Mouse (Mus musculus): ENCODE measurements around the gene Neurog2. TPM values are rescaled to one million over a fixed set of nuclear protein-coding genes. Genes with fewer than 3 reads are reported as not detected.
A peak's percentile ranks its signal among the peaks of the same experiment; 100 is the strongest.

Gene Neurog2
- not detected in 2 replicates for polyA plus RNA-seq (2015; fragmentation: Nextera tagmentation; extraction: Ambion mirVana)

DNA sequence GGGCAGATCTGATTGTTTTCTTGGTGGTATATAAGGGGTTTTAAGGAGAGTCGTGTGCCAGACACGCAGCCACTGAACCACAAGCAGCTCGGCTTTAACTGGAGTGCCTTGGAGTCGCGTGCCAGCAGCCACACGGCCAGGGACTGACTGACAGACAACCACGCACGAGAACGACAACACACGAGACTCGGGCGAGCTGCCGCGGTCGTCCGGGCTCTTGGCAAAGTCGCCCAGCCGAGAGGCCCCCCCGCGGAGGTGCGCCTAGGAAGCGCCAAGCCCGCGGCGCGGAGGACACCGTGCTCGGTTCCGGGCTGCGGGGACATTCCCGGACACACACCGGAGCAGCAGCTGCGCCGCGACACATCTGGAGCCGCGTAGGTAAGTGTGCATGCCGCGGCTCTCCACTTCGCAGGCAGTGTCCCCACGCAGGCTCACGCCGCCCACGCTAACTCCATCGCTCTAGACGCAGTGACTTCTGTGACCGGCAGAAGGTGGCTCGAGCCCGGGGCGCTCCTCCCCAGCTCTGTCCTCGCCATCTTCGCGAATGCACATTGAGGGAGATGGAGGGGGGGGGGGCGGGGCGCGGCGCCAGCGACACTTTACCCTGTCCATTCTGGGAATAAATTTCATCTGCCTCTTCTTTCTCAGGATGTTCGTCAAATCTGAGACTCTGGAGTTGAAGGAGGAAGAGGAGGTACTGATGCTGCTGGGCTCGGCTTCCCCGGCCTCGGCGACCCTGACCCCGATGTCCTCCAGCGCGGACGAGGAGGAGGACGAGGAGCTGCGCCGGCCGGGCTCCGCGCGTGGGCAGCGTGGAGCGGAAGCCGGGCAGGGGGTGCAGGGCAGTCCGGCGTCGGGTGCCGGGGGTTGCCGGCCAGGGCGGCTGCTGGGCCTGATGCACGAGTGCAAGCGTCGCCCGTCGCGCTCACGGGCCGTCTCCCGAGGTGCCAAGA is at the start of gene Neurog2:
Gene Neurog2 (plus strand): TSS at position 56 of the 953 bp plus-strand sequence.
- Histone ChIP-seq H3K27me3 (peaks cover 91% of the 10 kb centered on the region), H3K27ac (no peak within 1 kb of the TSS), H3K9ac (no peak within 1 kb of the TSS), H3K4me3 (peak within 1 kb of the TSS; percentile 41), H3K4me2 (peak within 1 kb of the TSS; percentile 88), H3K9me3 (no peaks in the 10 kb centered on the region), H3K36me3 (no peaks in the 10 kb centered on the region), H3K4me1 (peaks cover 31% of the 10 kb centered on the region)
- WGBS = under 1% methylated on average over 91 of the region's 92 CpGs
- no peak; the same call in 1 of the 2 replicates for ATAC-seq (ENCODE audit: insufficient number of reproducible peaks, low FRiP score, low TSS enrichment, low read depth)

GRCm38 (mm10) chr3:127597136-127597535 is 35.8 kb upstream of the Neurog2 start:
- Histone ChIP-seq H3K27ac (no peak overlapping the region), H3K36me3 (peaks cover 16% of the 10 kb centered on the region), H3K4me3 (no peak overlapping the region), H3K9me3 (no peaks in the 10 kb centered on the region), H3K27me3 (no peaks in the 10 kb centered on the region), H3K4me1 (no peaks in the 10 kb centered on the region), H3K9ac (no peak overlapping the region), H3K4me2 (no peak overlapping the region)
- no peak for ATAC-seq (ENCODE audit: insufficient number of reproducible peaks, low FRiP score, low TSS enrichment, low read depth)
- WGBS = 83% methylated on average over 1 of the region's 1 CpGs

- Histone ChIP-seq H3K27me3 (no peaks in the 10 kb centered on the region), H3K27ac (no peak overlapping the region), H3K4me2 (no peak overlapping the region), H3K36me3 (peaks cover 30% of the 10 kb centered on the region), H3K9ac (no peak overlapping the region), H3K4me1 (no peaks in the 10 kb centered on the region), H3K9me3 (no peaks in the 10 kb centered on the region), H3K4me3 (no peak overlapping the region)
- WGBS = 92% methylated on average over 2 of the region's 2 CpGs
- ATAC-seq (ENCODE audit: insufficient number of reproducible peaks, low FRiP score, low TSS enrichment, low read depth) = no peak
Observed at GRCm38 (mm10) chr3:127608109-127608508, 24.8 kb upstream of the Neurog2 start.

DNA sequence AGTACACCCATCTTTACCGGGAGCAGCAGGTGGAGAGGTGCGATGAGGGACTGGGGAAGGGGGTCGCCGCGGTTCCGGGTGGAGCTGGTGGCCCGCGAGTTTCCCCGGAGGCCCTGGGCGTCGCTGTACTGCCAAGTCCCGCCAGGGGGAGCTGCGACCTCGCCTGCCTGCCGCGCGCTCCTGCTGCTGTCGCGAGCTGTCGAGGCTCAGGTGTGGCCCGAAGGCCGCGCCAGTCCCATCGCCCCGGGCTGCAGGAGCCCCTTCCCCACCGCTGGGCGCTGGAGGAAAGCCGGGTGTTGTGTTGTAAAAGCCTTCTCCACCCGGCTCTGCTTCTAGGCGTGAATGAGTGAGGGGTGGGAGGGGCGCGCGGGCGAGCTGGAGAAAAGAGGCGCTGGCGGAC is 7.6 kb upstream of the Neurog2 start:
- Histone ChIP-seq H3K4me2 (peak overlapping the region; percentile 75), H3K4me1 (peaks cover 21% of the 10 kb centered on the region), H3K36me3 (no peaks in the 10 kb centered on the region), H3K9me3 (no peaks in the 10 kb centered on the region), H3K9ac (no peak overlapping the region), H3K4me3 (peak overlapping the region; percentile 43), H3K27ac (no peak overlapping the region), H3K27me3 (peaks cover 63% of the 10 kb centered on the region)
- under 1% methylated on average over 36 of the region's 36 CpGs for WGBS
- ATAC-seq (ENCODE audit: insufficient number of reproducible peaks, low FRiP score, low TSS enrichment, low read depth) = no peak

DNA sequence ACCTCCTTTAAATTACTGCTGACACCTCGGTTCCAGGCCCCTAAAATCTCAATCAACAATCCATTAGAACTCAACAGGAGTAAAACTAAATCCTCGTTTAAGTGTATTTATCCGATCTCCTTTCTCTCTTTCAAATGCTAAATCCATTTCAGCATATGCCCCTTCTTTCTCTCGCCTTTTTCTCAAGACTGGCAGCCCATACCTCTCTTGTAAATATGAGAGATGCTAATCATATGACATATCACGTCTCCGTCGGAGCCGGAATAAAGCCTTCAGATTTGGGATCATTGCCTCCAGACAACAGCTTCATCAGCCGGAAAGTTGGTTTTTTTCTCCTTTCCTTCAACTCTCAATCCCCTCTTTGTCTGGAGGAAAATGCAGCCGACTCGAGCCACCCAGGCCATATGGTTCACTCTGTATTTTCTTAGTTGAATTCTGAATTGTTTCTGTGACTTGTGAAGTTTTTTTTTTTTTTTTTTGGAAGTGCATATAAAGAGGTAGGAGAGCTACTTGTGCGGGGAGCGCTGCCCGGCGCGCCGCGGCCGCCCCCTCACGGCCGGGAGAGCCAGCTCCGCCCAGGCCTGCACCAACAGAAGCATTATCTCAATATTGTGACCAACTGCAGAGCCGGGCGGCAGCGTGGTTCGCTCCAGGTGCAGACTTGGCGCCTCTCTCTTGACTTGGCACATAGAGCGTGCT is 7.1 kb upstream of the Neurog2 start:
- Histone ChIP-seq H3K4me3 (peak overlapping the region; percentile 43), H3K9ac (no peak overlapping the region), H3K27ac (no peak overlapping the region), H3K4me2 (peak overlapping the region; percentile 75), H3K27me3 (peaks cover 68% of the 10 kb centered on the region), H3K4me1 (peaks cover 21% of the 10 kb centered on the region), H3K9me3 (no peaks in the 10 kb centered on the region), H3K36me3 (no peaks in the 10 kb centered on the region)
- ATAC-seq (ENCODE audit: insufficient number of reproducible peaks, low FRiP score, low TSS enrichment, low read depth) = no peak
- 1% methylated on average over 28 of the region's 28 CpGs for WGBS

DNA sequence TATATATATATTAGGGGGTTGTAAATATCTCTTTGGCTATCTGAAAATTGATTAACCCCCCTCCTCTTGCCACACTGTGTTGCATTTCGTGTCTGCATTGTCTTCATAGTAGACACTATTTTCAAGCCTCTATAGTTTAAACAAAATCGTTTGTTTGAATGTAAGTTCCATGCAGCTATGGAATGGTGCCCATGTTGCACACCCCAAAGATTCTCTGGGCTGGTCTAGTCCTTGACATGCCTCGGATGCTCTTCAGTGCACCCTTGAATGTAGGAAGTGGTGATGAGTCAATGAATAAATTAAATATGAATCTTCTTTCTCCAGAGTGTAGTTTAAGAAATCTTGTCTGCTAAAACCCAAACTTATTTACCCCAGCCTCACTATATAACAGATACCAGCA is 6.4 kb upstream of the Neurog2 start:
- Histone ChIP-seq H3K36me3 (no peaks in the 10 kb centered on the region), H3K27ac (no peak overlapping the region), H3K9me3 (no peaks in the 10 kb centered on the region), H3K4me1 (peaks cover 21% of the 10 kb centered on the region), H3K4me2 (no peak overlapping the region), H3K4me3 (no peak overlapping the region), H3K9ac (no peak overlapping the region), H3K27me3 (peaks cover 74% of the 10 kb centered on the region)
- no peak for ATAC-seq (ENCODE audit: insufficient number of reproducible peaks, low FRiP score, low TSS enrichment, low read depth)
- 9% methylated on average over 3 of the region's 3 CpGs for WGBS

DNA sequence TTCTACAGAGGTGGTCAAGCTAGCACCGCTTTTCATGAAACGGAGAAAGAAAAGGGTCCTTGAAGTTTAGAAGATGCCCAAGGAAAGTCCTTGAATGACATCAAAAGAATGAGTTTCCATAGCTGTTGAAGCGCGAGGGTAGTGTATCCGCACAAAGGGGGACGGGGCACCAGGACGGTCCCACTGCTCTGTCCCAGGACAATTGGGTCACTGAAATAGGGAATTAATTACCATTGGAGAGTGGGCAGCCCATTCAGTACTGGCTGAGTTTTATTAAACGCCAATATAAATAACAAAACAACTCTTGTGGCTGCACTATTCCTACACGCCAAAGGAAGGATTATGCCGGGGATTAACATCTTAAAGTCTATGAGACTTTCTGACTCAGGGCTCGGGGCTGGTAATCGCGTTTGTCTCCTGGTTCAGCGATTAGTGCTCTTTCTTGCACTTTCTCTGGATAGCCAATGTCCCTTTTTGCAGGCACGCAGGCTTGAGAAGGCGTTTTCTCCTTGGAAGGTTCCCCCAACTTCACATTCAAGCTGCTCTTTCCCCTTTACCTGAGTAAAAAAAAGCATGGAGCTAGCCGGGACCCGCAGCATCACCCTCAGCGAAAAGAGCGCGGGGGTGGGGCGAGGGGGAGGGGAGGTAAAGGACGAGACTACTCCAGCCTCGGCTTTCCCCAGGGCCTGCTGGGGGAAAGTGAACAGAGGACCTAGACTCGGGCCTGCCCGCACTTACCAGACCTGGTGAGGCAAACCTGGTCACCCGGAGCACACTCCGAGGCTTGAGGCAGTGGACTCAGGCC is 5.6 kb upstream of the Neurog2 start:
- no peaks in the 10 kb centered on the region for H3K36me3 ChIP-seq
- WGBS = 2% methylated on average over 28 of the region's 28 CpGs
- no peak overlapping the region for H3K4me3 ChIP-seq
- H3K27me3 ChIP-seq = peaks cover 83% of the 10 kb centered on the region
- peaks cover 24% of the 10 kb centered on the region for H3K4me1 ChIP-seq
- H3K27ac ChIP-seq = no peak overlapping the region
- H3K9me3 ChIP-seq = no peaks in the 10 kb centered on the region
- no peak for ATAC-seq (ENCODE audit: insufficient number of reproducible peaks, low FRiP score, low TSS enrichment, low read depth)
- H3K9ac ChIP-seq = no peak overlapping the region
- no peak overlapping the region for H3K4me2 ChIP-seq

DNA sequence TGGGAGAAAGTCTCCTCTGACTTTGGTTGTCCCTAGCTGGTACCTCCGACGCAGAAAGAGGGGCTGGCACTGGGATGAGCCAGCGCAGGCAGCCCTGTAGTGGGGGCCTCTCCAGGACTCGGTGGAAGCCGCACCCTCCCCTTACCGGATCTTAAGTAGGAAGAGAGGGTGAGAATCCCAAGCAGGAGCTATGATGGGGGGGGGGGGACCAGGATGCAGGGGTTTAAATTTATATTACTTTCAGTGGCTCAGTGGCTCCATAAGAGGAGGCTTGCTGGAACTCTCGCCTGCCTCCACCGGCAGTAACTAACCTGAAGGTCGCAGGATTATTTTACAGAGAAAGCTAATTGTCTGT is 5.0 kb upstream of the Neurog2 start:
- H3K27me3 ChIP-seq = peaks cover 89% of the 10 kb centered on the region
- no peak overlapping the region for H3K27ac ChIP-seq
- H3K36me3 ChIP-seq = no peaks in the 10 kb centered on the region
- H3K4me3 ChIP-seq = peak overlapping the region; percentile 14; the same call in 1 of the 2 replicates
- no peak for ATAC-seq (ENCODE audit: insufficient number of reproducible peaks, low FRiP score, low TSS enrichment, low read depth)
- WGBS = under 1% methylated on average over 9 of the region's 9 CpGs
- 0 out of 2 replicates have a peak overlapping the region, but pooled peaks have one; percentile 10 for H3K4me2 ChIP-seq
- H3K4me1 ChIP-seq = peaks cover 30% of the 10 kb centered on the region
- H3K9me3 ChIP-seq = no peaks in the 10 kb centered on the region
- no peak overlapping the region for H3K9ac ChIP-seq

- no peak overlapping the region for H3K9ac ChIP-seq
- H3K4me1 ChIP-seq = peaks cover 36% of the 10 kb centered on the region
- WGBS = 2% methylated on average over 37 of the region's 37 CpGs
- H3K27ac ChIP-seq = no peak overlapping the region
- peak overlapping the region; percentile 14; the same call in 1 of the 2 replicates for H3K4me3 ChIP-seq
- no peaks in the 10 kb centered on the region for H3K36me3 ChIP-seq
- peaks cover 94% of the 10 kb centered on the region for H3K27me3 ChIP-seq
- ATAC-seq (ENCODE audit: insufficient number of reproducible peaks, low FRiP score, low TSS enrichment, low read depth) = no peak
- H3K9me3 ChIP-seq = no peaks in the 10 kb centered on the region
- H3K4me2 ChIP-seq = 0 out of 2 replicates have a peak overlapping the region, but pooled peaks have one; percentile 10
Observed at GRCm38 (mm10) chr3:127628311-127629184, 4.4 kb upstream of the Neurog2 start.

DNA sequence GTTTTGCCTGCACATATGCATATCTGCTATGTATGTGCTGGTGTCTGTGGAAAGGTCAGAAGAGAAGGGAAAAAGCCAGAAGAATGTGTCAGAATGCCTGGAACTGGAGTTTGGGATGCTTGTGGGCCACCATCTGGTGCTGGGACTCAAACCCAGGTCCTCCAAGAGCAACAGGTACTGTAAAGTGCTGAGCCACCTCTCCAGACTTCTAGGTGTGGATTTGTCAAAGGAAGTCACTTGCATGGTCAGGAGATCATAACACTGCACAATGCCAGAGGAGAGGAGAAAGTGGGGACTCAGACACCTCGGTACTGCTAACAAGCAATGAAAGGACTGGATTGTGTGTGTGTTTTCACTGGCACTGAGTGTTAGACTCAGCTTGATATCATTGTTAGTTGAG is 2.7 kb upstream of the Neurog2 start:
- H3K27ac ChIP-seq = no peak overlapping the region
- 7% methylated on average over 1 of the region's 1 CpGs for WGBS
- ATAC-seq (ENCODE audit: insufficient number of reproducible peaks, low FRiP score, low TSS enrichment, low read depth) = no peak

More for the DNA sequence above, 2.7 kb upstream of the Neurog2 start:
- no peak overlapping the region for H3K4me2 ChIP-seq
- H3K27me3 ChIP-seq = peaks cover 96% of the 10 kb centered on the region
- H3K9ac ChIP-seq = no peak overlapping the region
- no peaks in the 10 kb centered on the region for H3K9me3 ChIP-seq
- H3K4me1 ChIP-seq = peaks cover 46% of the 10 kb centered on the region
- no peaks in the 10 kb centered on the region for H3K36me3 ChIP-seq
- H3K4me3 ChIP-seq = no peak overlapping the region
